Mouse (Mus musculus) olfactory bulb, adult 2 months (tissue): ENCODE data around the gene Sel1l.

Experiments used
- CTCF ChIP-seq: fragments of 200-500 bp; IDR thresholded peaks from 2 replicates; pipeline ENCODE4 v1.5.1; 2012; ENCODE audit warnings: low read depth, mild to moderate bottlenecking, low read length, moderate library complexity; ENCODE audit not compliant: insufficient read depth
- POLR2A ChIP-seq: fragments of 200-500 bp; IDR thresholded peaks from 2 replicates; pipeline ENCODE4 v1.6.1; 2012; ENCODE audit warnings: mild to moderate bottlenecking, low read depth, low read length, moderate library complexity; ENCODE audit not compliant: insufficient read depth

GRCm38 (mm10) chr12:91854330-91854729 is 5.4 kb upstream of the Sel1l start:
- no peak for TF ChIP-seq CTCF
- no peak for TF ChIP-seq POLR2A
